ENCODE assay signal across 9 mouse cellular contexts in the genomic region with DNA sequence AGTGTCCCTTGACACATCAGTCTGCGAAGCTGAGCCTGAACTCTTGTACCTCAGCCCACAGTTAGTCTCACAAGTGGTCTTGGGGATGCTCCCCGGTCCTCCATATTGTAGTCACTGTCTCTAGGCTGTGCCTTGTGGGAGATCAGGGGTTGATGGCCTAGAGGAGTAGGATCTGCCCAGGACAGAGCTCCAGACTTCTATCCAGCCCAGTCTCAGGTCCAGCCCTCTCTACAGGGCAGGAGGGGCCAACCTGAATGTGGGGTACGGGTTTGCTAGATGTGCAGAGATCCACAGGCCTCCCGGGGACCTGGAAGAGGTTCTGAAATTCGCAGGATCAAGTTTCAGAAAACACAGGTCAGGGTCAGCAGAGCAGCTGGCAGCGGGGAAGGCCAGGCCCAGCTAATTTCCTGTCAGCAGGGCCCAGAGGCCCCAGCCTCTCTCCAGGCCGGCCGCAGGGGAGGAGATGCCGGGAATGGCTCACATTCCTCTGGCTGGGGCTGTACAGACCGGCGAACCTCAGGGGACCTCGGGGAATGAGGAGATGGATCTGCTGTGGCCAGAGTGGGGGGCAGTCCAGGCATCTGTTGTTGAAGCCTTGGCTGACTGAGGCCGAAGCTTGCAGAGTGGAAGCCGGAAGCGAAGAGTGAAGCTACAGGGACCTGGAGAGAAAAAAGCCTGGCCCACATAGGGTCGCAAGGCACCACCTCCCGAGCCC.
DNase-seq lines count a peak whose midpoint lies in the region; ATAC-seq and TF ChIP-seq lines count a peak whose summit lies in the region.
"Had no signal": no experiment of that assay in that cellular context is flagged by ENCODE, and none has a peak within 500 bp of the region (broad histone marks: within the 10 kb centered on the region; RNA-seq: fewer than 3 reads in every experiment).

No protein-coding gene starts in this region.

- 0 out of 2 replicates have a peak, but pooled peaks cover 1% of the 10 kb centered on the region for H3K9me3 ChIP-seq in heart, embryonic 13.5 days
- H3K9me3 ChIP-seq in kidney, embryonic 14.5 days (ENCODE audit: control insufficient read depth, low read length): no peaks in the 10 kb centered on the region
- no peaks in the 10 kb centered on the region for H3K9me3 ChIP-seq in lung, postnatal 0 days (ENCODE audit: low read length)
- no peaks in the 10 kb centered on the region for H3K9me3 ChIP-seq in stomach, embryonic 15.5 days

- H3K36me3 ChIP-seq in heart, embryonic 13.5 days: no peaks in the 10 kb centered on the region
- H3K36me3 ChIP-seq in kidney, embryonic 14.5 days (ENCODE audit: control insufficient read depth, insufficient read depth, low read length): no peaks in the 10 kb centered on the region
- no peaks in the 10 kb centered on the region for H3K36me3 ChIP-seq in lung, postnatal 0 days (ENCODE audit: insufficient read depth, low read length)
- H3K36me3 ChIP-seq in stomach, embryonic 15.5 days: no peaks in the 10 kb centered on the region

- H3K4me2 ChIP-seq in heart, embryonic 13.5 days: peak overlapping the region; percentile 43
- no peak overlapping the region for H3K4me2 ChIP-seq in kidney, embryonic 14.5 days (replicated peaks; ENCODE audit: low read depth, low read length)
- no peak overlapping the region for H3K4me2 ChIP-seq in lung, postnatal 0 days (replicated peaks; ENCODE audit: low read depth, low read length)
- H3K4me2 ChIP-seq in stomach, embryonic 15.5 days: no peak overlapping the region

- peak overlapping the region; percentile 93 for H3K27ac ChIP-seq in heart, embryonic 13.5 days (replicated peaks)
- peak overlapping the region; percentile 85 for H3K27ac ChIP-seq in kidney, embryonic 14.5 days (ENCODE audit: low read depth, low read length)
- peak overlapping the region; percentile 88 for H3K27ac ChIP-seq in lung, postnatal 0 days (ENCODE audit: low read length)
- peak overlapping the region; percentile 88 for H3K27ac ChIP-seq in stomach, embryonic 15.5 days
- H3K27ac ChIP-seq: macrophage had no signal

- peak overlapping the region; percentile 74 for H3K9ac ChIP-seq in heart, embryonic 13.5 days
- H3K9ac ChIP-seq in kidney, embryonic 14.5 days (ENCODE audit: low read depth, low read length): peak overlapping the region; percentile 25; the same call in 1 of the 2 replicates
- peak overlapping the region; percentile 23; the same call in 1 of the 2 replicates for H3K9ac ChIP-seq in lung, postnatal 0 days (replicated peaks; ENCODE audit: low read depth)
- no peak overlapping the region for H3K9ac ChIP-seq in stomach, embryonic 15.5 days

- peak; percentile 17; the same call in 1 of the 2 replicates for TF ChIP-seq EP300 in lung, postnatal 0 days (IDR thresholded peaks at IDR 0.05)

- TF ChIP-seq CTCF in lung, postnatal 0 days (IDR thresholded peaks at IDR 0.05): no peak

- H3K4me1 ChIP-seq in heart, embryonic 13.5 days: peaks cover 29% of the 10 kb centered on the region
- H3K4me1 ChIP-seq in kidney, embryonic 14.5 days (ENCODE audit: control insufficient read depth, insufficient read depth, low read length): peaks cover 17% of the 10 kb centered on the region
- peaks cover 10% of the 10 kb centered on the region; the same call in 1 of the 2 replicates for H3K4me1 ChIP-seq in lung, postnatal 0 days (ENCODE audit: insufficient read depth, low read depth, low read length)
- H3K4me1 ChIP-seq in stomach, embryonic 15.5 days: peaks cover 22% of the 10 kb centered on the region

- ATAC-seq in heart, embryonic 13.5 days (ENCODE audit: extremely low read depth, insufficient number of reproducible peaks, low FRiP score, low TSS enrichment): peak; percentile 72; the same call in 1 of the 2 replicates
- peak; percentile 95 for ATAC-seq in kidney, embryonic 14.5 days (ENCODE audit: low FRiP score, low TSS enrichment)
- ATAC-seq in lung, postnatal 0 days: peak; percentile 95
- peak; percentile 90 for ATAC-seq in stomach, embryonic 15.5 days (ENCODE audit: insufficient read depth, low FRiP score, low read depth)

- H3K4me3 ChIP-seq in heart, embryonic 13.5 days: no peak overlapping the region
- H3K4me3 ChIP-seq in kidney, embryonic 14.5 days (ENCODE audit: low read length): no peak overlapping the region
- H3K4me3 ChIP-seq in lung, postnatal 0 days (ENCODE audit: low read depth, low read length): no peak overlapping the region
- H3K4me3 ChIP-seq in stomach, embryonic 15.5 days (replicated peaks): no peak overlapping the region

- WGBS in heart, embryonic 13.5 days: 17% methylated on average over 17 of the region's 17 CpGs
- WGBS in kidney, embryonic 14.5 days: 18% methylated on average over 17 of the region's 17 CpGs
- 25% methylated on average over 17 of the region's 17 CpGs for WGBS in lung, postnatal 0 days
- WGBS in stomach, embryonic 15.5 days: 23% methylated on average over 17 of the region's 17 CpGs

- DNase-seq in MN1 (ENCODE audit: low spot score): peak; percentile 72
- DNase-seq in embryo, embryonic 11 days: peak; percentile 86
- DNase-seq in lung, postnatal 0 days (ENCODE audit: low spot score): peak; percentile 90
- no peak for DNase-seq in cerebellum, adult 9-10 months
- no peak for DNase-seq in right cerebral cortex, adult 2 months (ENCODE audit: low spot score in 2 of 2)

- H3K27me3 ChIP-seq in heart, embryonic 13.5 days (replicated peaks): no peaks in the 10 kb centered on the region
- H3K27me3 ChIP-seq in kidney, embryonic 14.5 days (ENCODE audit: control insufficient read depth, insufficient read depth, low read length): no peaks in the 10 kb centered on the region
- H3K27me3 ChIP-seq in lung, postnatal 0 days (replicated peaks; ENCODE audit: insufficient read depth, low read length): no peaks in the 10 kb centered on the region
- no peaks in the 10 kb centered on the region for H3K27me3 ChIP-seq in stomach, embryonic 15.5 days (replicated peaks)

Comparison
In these comparisons a context has a peak if more than half of its experiments do, and no peak if none do; other contexts are left out.
1. DNase-seq: peak in MN1 (single experiment), embryo, embryonic 11 days (single experiment) and lung, postnatal 0 days (single experiment); none in cerebellum, adult 9-10 months (single experiment) and right cerebral cortex, adult 2 months (0 of 2).
2. Peak in every context shown above with its lines, with median percentiles within 50 percentile points of each other: ATAC-seq and H3K27ac ChIP-seq.